Mouse (Mus musculus): ENCODE data around the gene Spata31. TPM values are rescaled to one million over a fixed set of nuclear protein-coding genes. Genes with fewer than 3 reads are reported as not detected.

Gene Spata31
- not detected for total RNA-seq (2021)

- no peak for DNase-seq
- intact Hi-C loops (cut with DNase I), result no loop called here
Observed at GRCm38 (mm10) chr13:64917191-64917590, at the start of gene Spata31. Gene Spata31 (plus strand): TSS chr13:64917406.

DNA sequence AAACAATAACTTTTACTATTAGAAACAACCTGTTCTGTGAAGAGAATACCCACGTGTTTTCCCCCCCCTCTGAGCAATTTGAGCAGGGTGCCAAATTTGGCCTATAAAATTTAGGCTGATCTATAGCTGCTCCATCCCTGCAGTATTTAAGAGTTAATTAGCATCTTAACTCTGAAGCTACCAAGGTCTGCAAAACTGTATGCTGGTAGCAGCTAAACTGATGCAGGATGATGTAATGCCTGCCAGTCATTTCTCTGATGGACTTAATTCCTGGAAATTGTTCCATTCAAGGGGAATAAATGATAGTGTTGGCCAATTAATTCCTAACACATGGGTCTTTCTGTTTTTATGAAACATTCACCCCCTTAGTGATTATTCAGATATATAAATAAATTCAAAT, 14.1 kb upstream of the Spata31 start:
- intact Hi-C loops (cut with DNase I), result no loop called here
- no peak for DNase-seq

DNA sequence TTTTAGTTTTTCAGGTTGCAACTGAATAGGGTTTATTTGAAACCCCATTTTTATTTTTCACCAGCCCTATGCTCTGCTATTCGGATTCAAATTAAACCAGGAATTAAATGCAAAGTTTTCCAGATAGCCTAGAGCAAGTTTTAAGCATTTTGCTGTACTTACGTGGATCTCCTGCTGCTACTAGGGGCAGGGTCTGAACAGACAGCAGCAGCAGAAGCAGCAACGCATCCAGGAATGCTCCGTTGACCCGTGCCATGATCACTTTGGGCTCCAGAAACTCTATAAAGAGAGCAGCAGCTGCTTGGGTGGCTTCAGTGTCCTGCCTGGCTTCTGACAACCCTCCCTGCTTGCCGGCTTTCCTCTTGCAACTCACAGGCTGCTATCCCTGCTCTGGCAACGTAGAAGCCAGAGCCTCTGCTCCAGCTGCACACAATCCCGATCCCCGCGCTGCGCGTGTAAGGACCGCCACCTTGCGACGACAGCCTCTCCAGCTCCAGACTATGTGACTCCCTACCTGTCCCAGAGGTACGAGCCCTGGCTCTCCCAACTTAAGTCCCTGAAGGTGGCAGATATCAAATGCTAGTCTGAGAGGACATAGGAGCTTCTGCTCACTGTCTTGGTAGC, 13.5 kb upstream of the Spata31 start, which contains the start of gene Cntnap3:
Gene Cntnap3, minus strand, starts transcription at position 371 of the 624 bp plus-strand sequence.
- intact Hi-C loops (cut with DNase I), result no loop called here

More for the DNA sequence above, 13.5 kb upstream of the Spata31 start, which contains the start of gene Cntnap3:
- DNase-seq, result no peak

Other genes with a start within 250 kb of the Spata31 start
- gene Cntnap3, start 13.5 kb upstream of the Spata31 start, total RNA-seq (2021), result not detected
- gene Spata31d1c, start 115.7 kb downstream of the Spata31 start, total RNA-seq (2021), result not detected
- gene Prss47, start 135.4 kb downstream of the Spata31 start, total RNA-seq (2021), result not detected
- 10 to 100 TPM; 18.8 to 19.4 TPM for gene Mfsd14b, start 195.6 kb downstream of the Spata31 start, total RNA-seq (2021)
- gene Olfr465-ps1, start 220.7 kb downstream of the Spata31 start, total RNA-seq (2021), result not detected
- not detected for gene Olfr466, start 232.8 kb downstream of the Spata31 start, total RNA-seq (2021)